Mouse (Mus musculus) forebrain, postnatal 0 days (tissue): ENCODE data around the gene Gxylt2. TPM values are rescaled to one million over a fixed set of nuclear protein-coding genes. Genes with fewer than 3 reads are reported as not detected.

Source experiments
- ATAC-seq: fragments of 200-750 bp; cut with Nextera tagmentation; 2 replicates; pipeline ENCODE4 v1.8.0; 2017; ENCODE audit warnings: mild to moderate bottlenecking, moderate library complexity
- DNase-seq: peaks from one replicate; pipeline ENCODE4 v3.0.0-alpha.2; 2015
- H3K27ac ChIP-seq: fragments of 300-500 bp; sonication (generic); 2 replicates; pipeline ENCODE4 v1.5.1; 2014; ENCODE audit warnings: low read depth, mild to moderate bottlenecking, antibody characterized with exemption, low read length, moderate library complexity, mixed read lengths
- H3K27me3 ChIP-seq: fragments of 300-500 bp; sonication (generic); 2 replicates; pipeline ENCODE4 v1.6.1; 2014; ENCODE audit warnings: mild to moderate bottlenecking, low read length, mixed read lengths; ENCODE audit not compliant: insufficient read depth
- H3K36me3 ChIP-seq: fragments of 300-500 bp; sonication (generic); 2 replicates; pipeline ENCODE4 v1.6.1; 2014; ENCODE audit warnings: mild to moderate bottlenecking, moderate library complexity; ENCODE audit not compliant: insufficient read depth
- H3K4me1 ChIP-seq: fragments of 300-500 bp; sonication (generic); 2 replicates; pipeline ENCODE4 v1.6.1; 2014; ENCODE audit warnings: antibody characterized with exemption; ENCODE audit not compliant: insufficient read depth
- H3K4me2 ChIP-seq: fragments of 300-500 bp; sonication (generic); 2 replicates; pipeline ENCODE4 v1.6.1; 2014; ENCODE audit warnings: low read depth, mild to moderate bottlenecking, moderate library complexity
- H3K4me3 ChIP-seq: fragments of 300-500 bp; sonication (generic); 2 replicates; pipeline ENCODE4 v1.5.1; 2014; ENCODE audit warnings: low read depth, low read length, mixed read lengths
- H3K9ac ChIP-seq: fragments of 300-500 bp; sonication (generic); 2 replicates; pipeline ENCODE4 v1.6.1; 2014; ENCODE audit warnings: mild to moderate bottlenecking
- H3K9me3 ChIP-seq: fragments of 300-500 bp; sonication (generic); 2 replicates; pipeline ENCODE4 v1.6.1; 2016; ENCODE audit warnings: low read length
- CTCF ChIP-seq: sonication (generic); IDR thresholded peaks from 2 replicates; pipeline ENCODE4 v1.5.1; 2016; ENCODE audit warnings: antibody characterized with exemption, control low read depth, low read depth
- WGBS: fragments of 180-500 bp; shearing (Covaris S2); extraction: QIAGEN DNeasy Blood & Tissue Kit; methylation state at CpG from one replicate; pipeline ENCODE4 v1.1.7; 2014; 5-methylcytosine and 5-hydroxymethylcytosine counted together
- polyA plus RNA-seq: library from polyadenylated mRNA; unstranded; fragments of >200 nt; fragmentation: Nextera tagmentation; extraction: Ambion mirVana; gene quantifications from 2 replicates; pipeline ENCODE4 v1.2.1, GENCODE M21; 2015
- total RNA-seq: library from RNA; depleted of rRNA; stranded (reverse); fragments of >200 nt; gene quantifications from 2 replicates; pipeline ENCODE4 v1.2.3, GENCODE M21; 2014

Gene Gxylt2
- total and polyA plus RNA-seq, 2 experiments from 2014 or later = 1.8 to 2.9 TPM

DNA sequence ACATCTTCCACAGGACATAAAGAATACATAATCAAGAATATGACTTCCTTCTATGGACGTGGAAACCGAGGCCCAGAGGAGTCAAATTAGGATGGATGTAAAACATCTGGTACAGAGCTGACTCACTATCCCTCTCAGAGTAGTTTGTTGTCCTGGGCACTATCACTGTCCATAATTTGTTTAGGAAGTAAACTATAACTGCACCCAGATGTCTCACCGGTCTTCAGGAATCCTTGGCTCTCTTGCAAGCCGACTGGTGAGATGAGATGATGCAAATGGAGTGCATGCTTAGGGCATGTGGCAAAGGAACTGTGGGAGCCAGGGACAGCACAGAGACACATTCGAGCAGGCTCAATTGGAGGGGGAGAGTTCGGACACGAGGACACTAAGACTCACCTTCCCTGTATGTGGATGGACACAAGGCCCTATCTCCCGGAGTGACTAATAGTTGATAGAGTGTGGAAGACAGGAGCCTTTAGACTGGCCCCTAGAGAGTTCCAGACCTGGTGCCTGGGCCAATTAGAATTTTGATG is 10.8 kb downstream of the Gxylt2 start:
- no peaks in the 10 kb centered on the region for H3K36me3 ChIP-seq
- H3K9me3 ChIP-seq = no peaks in the 10 kb centered on the region
- DNase-seq = no peak
- H3K4me1 ChIP-seq = no peaks in the 10 kb centered on the region
- no peak overlapping the region for H3K4me3 ChIP-seq
- H3K27ac ChIP-seq = no peak overlapping the region
- WGBS = 88% methylated on average over 8 of the region's 8 CpGs
- ATAC-seq = no peak
- H3K27me3 ChIP-seq = no peaks in the 10 kb centered on the region
- no peak overlapping the region for H3K4me2 ChIP-seq
- no peak overlapping the region for H3K9ac ChIP-seq
- TF ChIP-seq CTCF = no peak

- TF ChIP-seq CTCF = no peak
- H3K27me3 ChIP-seq = no peaks in the 10 kb centered on the region
- H3K9ac ChIP-seq = no peak overlapping the region
- WGBS = 75% methylated on average over 7 of the region's 7 CpGs
- H3K4me1 ChIP-seq = no peaks in the 10 kb centered on the region
- H3K4me3 ChIP-seq = no peak overlapping the region
- no peak overlapping the region for H3K4me2 ChIP-seq
- no peaks in the 10 kb centered on the region for H3K36me3 ChIP-seq
- H3K9me3 ChIP-seq = no peaks in the 10 kb centered on the region
- H3K27ac ChIP-seq = no peak overlapping the region
- ATAC-seq (no peak), DNase-seq (no peak)
Observed at GRCm38 (mm10) chr6:100716152-100716551, 11.6 kb downstream of the Gxylt2 start.

GRCm38 (mm10) chr6:100716817-100717216 is 12.3 kb downstream of the Gxylt2 start:
- ATAC-seq = no peak
- H3K9me3 ChIP-seq = no peaks in the 10 kb centered on the region
- no peak overlapping the region for H3K4me3 ChIP-seq
- 83% methylated on average over 8 of the region's 8 CpGs for WGBS
- H3K36me3 ChIP-seq = no peaks in the 10 kb centered on the region
- no peak for DNase-seq
- H3K4me2 ChIP-seq = no peak overlapping the region
- no peak for TF ChIP-seq CTCF
- H3K9ac ChIP-seq = no peak overlapping the region
- H3K27me3 ChIP-seq = no peaks in the 10 kb centered on the region
- no peaks in the 10 kb centered on the region for H3K4me1 ChIP-seq
- H3K27ac ChIP-seq = no peak overlapping the region

DNA sequence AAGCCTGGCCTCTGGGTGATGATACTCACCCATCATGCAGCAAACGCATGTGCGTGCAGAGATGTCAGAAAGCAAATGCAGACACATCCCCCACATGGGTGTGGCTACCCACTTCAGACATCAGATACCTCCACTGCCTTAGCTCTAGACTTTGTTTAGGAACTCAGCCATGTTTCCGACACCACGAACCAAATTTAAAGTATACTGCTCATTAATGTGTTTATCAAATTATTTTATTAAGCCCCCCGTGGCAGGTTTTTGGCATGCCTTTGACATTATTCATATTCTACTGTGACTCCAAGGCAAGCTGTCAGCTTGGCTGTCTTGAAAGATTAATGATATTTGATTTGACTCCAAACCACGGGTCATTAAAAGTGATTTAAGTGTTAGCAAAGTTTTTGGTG is 15.6 kb downstream of the Gxylt2 start:
- Histone ChIP-seq H3K27me3 (no peaks in the 10 kb centered on the region), H3K4me1 (no peaks in the 10 kb centered on the region), H3K9ac (no peak overlapping the region), H3K9me3 (no peaks in the 10 kb centered on the region), H3K4me2 (no peak overlapping the region), H3K4me3 (no peak overlapping the region), H3K36me3 (no peaks in the 10 kb centered on the region), H3K27ac (no peak overlapping the region)
- ATAC-seq = no peak
- WGBS = 59% methylated on average over 6 of the region's 6 CpGs
- no peak for TF ChIP-seq CTCF
- DNase-seq = no peak

DNA sequence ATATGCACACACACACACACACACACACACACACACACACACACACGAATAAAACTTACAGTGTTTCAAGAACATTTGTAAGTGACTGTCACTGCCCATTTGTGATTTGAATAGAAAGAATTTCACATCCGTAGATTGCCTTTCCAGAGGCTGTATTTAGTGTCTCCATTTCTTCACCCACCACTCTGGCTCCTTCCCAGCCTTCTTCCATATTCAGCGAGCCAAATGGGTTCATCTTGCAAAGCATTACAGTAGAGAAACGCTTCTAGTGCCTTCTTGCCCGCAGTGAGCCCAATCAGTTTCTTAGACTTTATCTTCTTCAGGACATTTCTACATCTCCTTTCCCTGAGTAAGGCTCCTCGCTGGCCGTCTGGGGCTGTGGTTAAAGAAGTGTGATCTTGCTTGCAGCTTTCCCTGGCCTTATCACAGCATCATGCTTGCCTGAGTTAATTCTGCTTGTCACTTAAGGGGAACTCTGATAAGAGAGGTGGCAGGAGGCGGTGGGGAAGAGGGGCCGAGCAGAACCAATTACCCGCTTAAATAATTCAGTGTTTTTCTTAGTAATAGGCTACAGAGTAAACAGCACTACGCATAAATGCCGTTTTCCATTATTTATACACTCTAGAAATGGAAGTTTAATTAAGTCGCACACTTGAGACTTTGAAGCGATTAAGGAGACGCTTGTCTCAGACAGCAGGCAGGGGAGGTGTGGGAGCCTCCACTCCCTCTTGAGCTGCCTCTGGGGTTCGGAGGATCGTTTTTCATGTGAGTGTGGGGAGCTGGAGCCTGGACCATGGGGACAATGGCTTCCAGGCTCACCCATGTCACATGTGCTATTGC is 16.6 kb downstream of the Gxylt2 start:
- H3K36me3 ChIP-seq = no peaks in the 10 kb centered on the region
- no peaks in the 10 kb centered on the region for H3K4me1 ChIP-seq
- H3K27me3 ChIP-seq = no peaks in the 10 kb centered on the region
- WGBS = 29% methylated on average over 17 of the region's 17 CpGs
- no peaks in the 10 kb centered on the region for H3K9me3 ChIP-seq
- ATAC-seq (peak; percentile 47), DNase-seq (no peak)
- no peak overlapping the region for H3K4me2 ChIP-seq
- no peak for TF ChIP-seq CTCF
- no peak overlapping the region for H3K4me3 ChIP-seq
- H3K27ac ChIP-seq = no peak overlapping the region
- H3K9ac ChIP-seq = no peak overlapping the region

GRCm38 (mm10) chr6:100731996-100732375 is 27.5 kb downstream of the Gxylt2 start:
- no peak; the same call in 1 of the 2 replicates for ATAC-seq
- Histone ChIP-seq H3K36me3 (no peaks in the 10 kb centered on the region), H3K9me3 (no peaks in the 10 kb centered on the region), H3K4me2 (no peak overlapping the region), H3K27ac (no peak overlapping the region), H3K4me1 (no peaks in the 10 kb centered on the region), H3K4me3 (no peak overlapping the region), H3K27me3 (no peaks in the 10 kb centered on the region), H3K9ac (no peak overlapping the region)
- DNase-seq = peak; percentile 62
- TF ChIP-seq CTCF = no peak
- WGBS = 47% methylated on average over 9 of the region's 9 CpGs

- Histone ChIP-seq H3K27ac (no peak overlapping the region), H3K9ac (no peak overlapping the region), H3K4me1 (no peaks in the 10 kb centered on the region), H3K4me2 (no peak overlapping the region), H3K4me3 (no peak overlapping the region), H3K27me3 (no peaks in the 10 kb centered on the region), H3K9me3 (no peaks in the 10 kb centered on the region), H3K36me3 (no peaks in the 10 kb centered on the region)
- TF ChIP-seq CTCF = no peak
- 49% methylated on average over 12 of the region's 12 CpGs for WGBS
- DNase-seq (peak; percentile 74), ATAC-seq (peak; percentile 97)
Observed at GRCm38 (mm10) chr6:100732376-100733021, 28.0 kb downstream of the Gxylt2 start.
